ENCODE assay signal across 21 mouse cellular contexts in genomic region chr6:136046091-136046490, GRCm38 (mm10).
DNase-seq lines count a peak whose midpoint lies in the region; ATAC-seq and TF ChIP-seq lines count a peak whose summit lies in the region.
"Had no signal": no experiment of that assay in that cellular context is flagged by ENCODE, and none has a peak within 500 bp of the region (broad histone marks: within the 10 kb centered on the region; RNA-seq: fewer than 3 reads in every experiment).

No protein-coding gene starts in this region.

- DNase-seq in forebrain, postnatal 0 days = no peak
- DNase-seq in hindbrain, embryonic 14.5 days (ENCODE audit: low spot score) = no peak
- DNase-seq in Muller cell, postnatal 12 days (ENCODE audit: inconsistent ontology term) = peak; percentile 54
- DNase-seq in brain, embryonic 14.5 days (ENCODE audit: low read depth) = peak; percentile 11
- no peak for DNase-seq in spleen, postnatal 10 days (ENCODE audit: low spot score in 2 of 2)
- DNase-seq: adrenal gland, adult 8-10 months; adrenal gland, postnatal 36 days; cerebellum, adult 2 months; cerebellum, postnatal 25 days; gastrocnemius, postnatal 14 days; heart, postnatal 10 days; heart, postnatal 4 days; kidney, adult 9 months had no signal

- WGBS in forebrain, postnatal 0 days = 50% methylated on average over 7 of the region's 7 CpGs
- WGBS in forebrain, embryonic 16.5 days = 64% methylated on average over 7 of the region's 7 CpGs
- 65% methylated on average over 7 of the region's 7 CpGs for WGBS in hindbrain, embryonic 14.5 days
- WGBS in hindbrain, embryonic 16.5 days = 55% methylated on average over 7 of the region's 7 CpGs

- peak; percentile 34; the same call in 1 of the 2 replicates for ATAC-seq in forebrain, postnatal 0 days
- no peak for ATAC-seq in forebrain, embryonic 16.5 days
- no peak for ATAC-seq in hindbrain, embryonic 14.5 days (ENCODE audit: low FRiP score)
- ATAC-seq in hindbrain, embryonic 16.5 days = no peak
- ATAC-seq: inflammation-experienced regulatory T-cells, adult 6 months; intestine, postnatal 0 days had no signal

- no peak for TF ChIP-seq POLR2A in brain, embryonic 14.5 days (IDR thresholded peaks at IDR 0.05; ENCODE audit: borderline replicate concordance, extremely low read depth, insufficient read depth, insufficient read length, poor library complexity, severe bottlenecking)

- no peaks in the 10 kb centered on the region for H3K9me3 ChIP-seq in forebrain, postnatal 0 days (ENCODE audit: low read length)
- H3K9me3 ChIP-seq in forebrain, embryonic 16.5 days (ENCODE audit: control insufficient read depth, low read length) = no peaks in the 10 kb centered on the region
- H3K9me3 ChIP-seq in hindbrain, embryonic 14.5 days (ENCODE audit: control insufficient read depth, low read length) = no peaks in the 10 kb centered on the region
- H3K9me3 ChIP-seq in hindbrain, embryonic 16.5 days (ENCODE audit: control insufficient read depth, low read length) = no peaks in the 10 kb centered on the region
- H3K9me3 ChIP-seq: embryonic facial prominence, embryonic 13.5 days; forebrain, embryonic 12.5 days; hindbrain, embryonic 12.5 days had no signal

- no peak overlapping the region for H3K27ac ChIP-seq in forebrain, postnatal 0 days (ENCODE audit: low read depth, low read length)
- no peak overlapping the region for H3K27ac ChIP-seq in forebrain, embryonic 16.5 days (ENCODE audit: low read length)
- 0 out of 2 replicates have a peak overlapping the region, but pooled peaks have one; percentile 1 for H3K27ac ChIP-seq in hindbrain, embryonic 14.5 days
- H3K27ac ChIP-seq in hindbrain, embryonic 16.5 days (ENCODE audit: low read depth, low read length) = no peak overlapping the region
- H3K27ac ChIP-seq: embryonic facial prominence, embryonic 13.5 days; forebrain, embryonic 12.5 days; hindbrain, embryonic 12.5 days had no signal

- TF ChIP-seq CTCF in forebrain, postnatal 0 days (IDR thresholded peaks at IDR 0.05; ENCODE audit: low read depth) = no peak
- no peak for TF ChIP-seq CTCF in brain, embryonic 14.5 days (IDR thresholded peaks at IDR 0.05; ENCODE audit: borderline replicate concordance, extremely low read depth, insufficient read depth, insufficient read length)

- no peak overlapping the region for H3K9ac ChIP-seq in forebrain, postnatal 0 days
- H3K9ac ChIP-seq in forebrain, embryonic 16.5 days (replicated peaks; ENCODE audit: low read depth, low read length) = no peak overlapping the region
- H3K9ac ChIP-seq in hindbrain, embryonic 14.5 days = no peak overlapping the region
- H3K9ac ChIP-seq in hindbrain, embryonic 16.5 days (ENCODE audit: low read depth, low read length) = no peak overlapping the region
- H3K9ac ChIP-seq: embryonic facial prominence, embryonic 13.5 days; forebrain, embryonic 12.5 days; hindbrain, embryonic 12.5 days had no signal

- peaks cover 15% of the 10 kb centered on the region for H3K36me3 ChIP-seq in forebrain, postnatal 0 days (ENCODE audit: insufficient read depth)
- H3K36me3 ChIP-seq in forebrain, embryonic 16.5 days (ENCODE audit: control insufficient read depth, insufficient read depth) = 0 out of 2 replicates have a peak, but pooled peaks cover 3% of the 10 kb centered on the region
- H3K36me3 ChIP-seq in hindbrain, embryonic 14.5 days (replicated peaks; ENCODE audit: control insufficient read depth, insufficient read depth) = peaks cover 9% of the 10 kb centered on the region; the same call in 1 of the 2 replicates
- no peaks in the 10 kb centered on the region for H3K36me3 ChIP-seq in hindbrain, embryonic 16.5 days (ENCODE audit: control insufficient read depth, insufficient read depth, low read length)
- H3K36me3 ChIP-seq: embryonic facial prominence, embryonic 13.5 days; forebrain, embryonic 12.5 days; hindbrain, embryonic 12.5 days had no signal

- H3K4me3 ChIP-seq in forebrain, postnatal 0 days (ENCODE audit: low read depth, low read length) = no peak overlapping the region
- no peak overlapping the region for H3K4me3 ChIP-seq in forebrain, embryonic 16.5 days (replicated peaks; ENCODE audit: low read length)
- no peak overlapping the region for H3K4me3 ChIP-seq in hindbrain, embryonic 14.5 days (replicated peaks; ENCODE audit: low read length)
- H3K4me3 ChIP-seq in hindbrain, embryonic 16.5 days (ENCODE audit: low read length) = no peak overlapping the region
- H3K4me3 ChIP-seq: embryonic facial prominence, embryonic 13.5 days; forebrain, embryonic 12.5 days; hindbrain, embryonic 12.5 days had no signal

- H3K27me3 ChIP-seq in forebrain, postnatal 0 days (ENCODE audit: insufficient read depth, low read length) = no peaks in the 10 kb centered on the region
- H3K27me3 ChIP-seq in forebrain, embryonic 16.5 days (replicated peaks; ENCODE audit: control insufficient read depth, insufficient read depth, low read length) = no peaks in the 10 kb centered on the region
- H3K27me3 ChIP-seq in hindbrain, embryonic 14.5 days (ENCODE audit: control insufficient read depth, insufficient read depth, low read length) = no peaks in the 10 kb centered on the region
- no peaks in the 10 kb centered on the region for H3K27me3 ChIP-seq in hindbrain, embryonic 16.5 days (replicated peaks; ENCODE audit: control insufficient read depth, insufficient read depth, low read length)
- H3K27me3 ChIP-seq: CH12.LX; embryonic facial prominence, embryonic 13.5 days; forebrain, embryonic 12.5 days; hindbrain, embryonic 12.5 days had no signal

- no peak overlapping the region for H3K4me2 ChIP-seq in forebrain, postnatal 0 days (ENCODE audit: low read depth)
- H3K4me2 ChIP-seq in forebrain, embryonic 16.5 days (ENCODE audit: low read length) = no peak overlapping the region
- H3K4me2 ChIP-seq in hindbrain, embryonic 14.5 days (replicated peaks) = no peak overlapping the region
- no peak overlapping the region for H3K4me2 ChIP-seq in hindbrain, embryonic 16.5 days (ENCODE audit: low read length)
- H3K4me2 ChIP-seq: embryonic facial prominence, embryonic 13.5 days; forebrain, embryonic 12.5 days; hindbrain, embryonic 12.5 days had no signal

- H3K4me1 ChIP-seq in forebrain, postnatal 0 days (ENCODE audit: insufficient read depth) = no peaks in the 10 kb centered on the region
- H3K4me1 ChIP-seq in forebrain, embryonic 16.5 days (replicated peaks; ENCODE audit: control insufficient read depth, insufficient read depth, low read length) = no peaks in the 10 kb centered on the region; the same call in 1 of the 2 replicates
- 0 out of 2 replicates have a peak, but pooled peaks cover 6% of the 10 kb centered on the region for H3K4me1 ChIP-seq in hindbrain, embryonic 14.5 days (replicated peaks; ENCODE audit: control insufficient read depth, insufficient read depth, low read length)
- H3K4me1 ChIP-seq in hindbrain, embryonic 16.5 days (ENCODE audit: control insufficient read depth, insufficient read depth, low read depth, low read length) = no peaks in the 10 kb centered on the region
- H3K4me1 ChIP-seq: embryonic facial prominence, embryonic 13.5 days; forebrain, embryonic 12.5 days; hindbrain, embryonic 12.5 days had no signal

Comparison
In these comparisons a context has a peak if more than half of its experiments do, and no peak if none do; other contexts are left out.
1. DNase-seq: peak in Muller cell, postnatal 12 days (single experiment) and brain, embryonic 14.5 days (single experiment); none in forebrain, postnatal 0 days (single experiment), hindbrain, embryonic 14.5 days (single experiment) and spleen, postnatal 10 days (0 of 2).